Mouse (Mus musculus): Measurements from ENCODE around the gene Srp9.

Gene Srp9

DNA sequence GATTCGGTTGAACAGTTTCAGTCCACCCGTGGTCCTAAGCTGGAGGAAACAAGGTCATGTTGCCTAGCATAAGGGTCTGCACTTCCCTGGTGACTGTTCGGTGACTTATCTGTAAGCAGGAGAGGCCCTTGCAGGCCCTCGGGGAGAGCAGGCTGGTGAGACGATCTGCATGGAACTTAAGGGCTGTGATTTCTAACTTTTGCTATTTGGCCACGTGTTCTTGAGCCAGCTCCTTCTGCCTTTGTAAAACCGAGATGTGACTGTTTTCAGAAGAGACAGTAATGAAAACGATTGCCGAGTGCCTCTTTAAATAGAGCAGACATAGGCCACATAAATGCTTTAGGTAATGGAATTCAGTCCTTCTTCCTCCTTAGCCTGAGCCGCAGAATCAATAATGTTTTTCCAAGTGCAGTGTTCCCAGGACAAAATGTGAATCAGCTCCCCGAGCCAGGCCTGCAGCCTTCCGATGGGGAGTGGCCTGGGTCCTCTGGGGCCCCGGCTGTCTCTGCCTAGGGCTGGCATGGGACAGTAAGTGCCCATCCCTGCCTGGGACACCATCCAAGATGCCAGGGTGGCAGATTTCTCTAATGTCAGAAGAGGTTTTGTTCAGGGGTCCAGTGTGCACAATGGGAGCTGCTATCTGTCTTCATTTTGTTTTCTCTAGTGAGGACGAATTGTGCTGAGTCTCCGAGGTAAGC is 34.8 kb upstream of the Srp9 start:
- TF ChIP-seq CTCF (conservative IDR thresholded peaks at IDR 0.05; ENCODE audit: low read length), result no peak
- no peak for TF ChIP-seq NANOG (IDR thresholded peaks at IDR 0.05; ENCODE audit: borderline replicate concordance, low read length)
- no peak for TF ChIP-seq POU5F1 (IDR thresholded peaks at IDR 0.05; ENCODE audit: borderline replicate concordance, low read length)
- no peaks in the 10 kb centered on the region for H3K36me3 ChIP-seq (ENCODE audit: insufficient read depth, low read length)
- peak overlapping the region; percentile 35 for H3K4me3 ChIP-seq (replicated peaks; ENCODE audit: low read length)
- 0 out of 2 replicates have a peak, but pooled peaks cover 4% of the 10 kb centered on the region for H3K27me3 ChIP-seq (ENCODE audit: insufficient read depth, low read length)
- H3K4me1 ChIP-seq (replicated peaks; ENCODE audit: low read depth, low read length), result peaks cover 85% of the 10 kb centered on the region
- no peaks in the 10 kb centered on the region for H3K9me3 ChIP-seq (ENCODE audit: low read length)

DNA sequence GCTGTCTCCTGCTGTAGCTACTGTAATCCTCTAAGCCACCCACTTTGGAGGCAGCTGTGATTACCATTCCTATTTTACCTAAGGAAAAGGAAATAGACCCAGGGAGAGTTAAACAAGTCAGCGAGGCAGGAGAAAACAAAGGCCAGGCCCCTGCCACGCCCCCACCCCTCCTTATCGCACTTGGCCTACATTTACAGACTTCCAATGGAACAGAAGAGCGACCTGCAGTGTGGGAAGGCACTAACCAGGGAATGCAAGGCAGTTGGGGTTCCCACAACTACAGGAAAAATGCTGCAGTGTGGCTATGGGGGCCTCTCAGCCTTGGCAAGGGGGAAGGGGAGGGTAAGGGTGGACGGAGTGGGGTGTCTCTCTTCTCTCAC is 34.2 kb upstream of the Srp9 start:
- Histone ChIP-seq H3K9me3 (ENCODE audit: low read length) (no peaks in the 10 kb centered on the region), H3K4me1 (replicated peaks; ENCODE audit: low read depth, low read length) (peaks cover 88% of the 10 kb centered on the region), H3K36me3 (ENCODE audit: insufficient read depth, low read length) (no peaks in the 10 kb centered on the region), H3K27me3 (ENCODE audit: insufficient read depth, low read length) (0 out of 2 replicates have a peak, but pooled peaks cover 4% of the 10 kb centered on the region), H3K4me3 (replicated peaks; ENCODE audit: low read length) (peak overlapping the region; percentile 35; the same call in 1 of the 2 replicates)
- no peak for TF ChIP-seq POU5F1 (IDR thresholded peaks at IDR 0.05; ENCODE audit: borderline replicate concordance, low read length)
- TF ChIP-seq CTCF (conservative IDR thresholded peaks at IDR 0.05; ENCODE audit: low read length), result no peak
- TF ChIP-seq NANOG (IDR thresholded peaks at IDR 0.05; ENCODE audit: borderline replicate concordance, low read length), result no peak

DNA sequence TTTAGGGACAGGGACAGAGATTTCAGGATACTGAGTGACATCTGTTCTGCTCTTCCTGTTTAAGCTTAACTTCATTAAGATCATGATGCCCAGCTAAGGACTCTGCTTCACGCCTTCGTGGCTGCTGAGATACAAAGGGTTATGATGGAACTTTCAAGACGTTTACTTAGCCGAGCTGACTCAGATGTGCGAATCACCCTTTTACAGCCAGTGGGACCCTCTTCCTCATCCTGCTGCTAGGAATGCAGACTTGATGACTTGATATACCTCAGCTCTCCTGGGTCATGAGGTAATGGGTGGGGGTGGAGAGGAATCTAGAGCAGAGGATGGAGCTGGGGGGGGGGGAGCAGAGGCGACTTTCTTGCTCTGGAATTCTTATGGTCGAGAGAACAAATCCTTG is 33.3 kb upstream of the Srp9 start:
- Histone ChIP-seq H3K4me1 (replicated peaks; ENCODE audit: low read depth, low read length) (peaks cover 92% of the 10 kb centered on the region), H3K27me3 (ENCODE audit: insufficient read depth, low read length) (0 out of 2 replicates have a peak, but pooled peaks cover 4% of the 10 kb centered on the region), H3K4me3 (replicated peaks; ENCODE audit: low read length) (no peak overlapping the region), H3K36me3 (ENCODE audit: insufficient read depth, low read length) (no peaks in the 10 kb centered on the region), H3K9me3 (ENCODE audit: low read length) (no peaks in the 10 kb centered on the region)
- TF ChIP-seq NANOG (IDR thresholded peaks at IDR 0.05; ENCODE audit: borderline replicate concordance, low read length) (no peak), CTCF (conservative IDR thresholded peaks at IDR 0.05; ENCODE audit: low read length) (no peak), POU5F1 (IDR thresholded peaks at IDR 0.05; ENCODE audit: borderline replicate concordance, low read length) (no peak)

DNA sequence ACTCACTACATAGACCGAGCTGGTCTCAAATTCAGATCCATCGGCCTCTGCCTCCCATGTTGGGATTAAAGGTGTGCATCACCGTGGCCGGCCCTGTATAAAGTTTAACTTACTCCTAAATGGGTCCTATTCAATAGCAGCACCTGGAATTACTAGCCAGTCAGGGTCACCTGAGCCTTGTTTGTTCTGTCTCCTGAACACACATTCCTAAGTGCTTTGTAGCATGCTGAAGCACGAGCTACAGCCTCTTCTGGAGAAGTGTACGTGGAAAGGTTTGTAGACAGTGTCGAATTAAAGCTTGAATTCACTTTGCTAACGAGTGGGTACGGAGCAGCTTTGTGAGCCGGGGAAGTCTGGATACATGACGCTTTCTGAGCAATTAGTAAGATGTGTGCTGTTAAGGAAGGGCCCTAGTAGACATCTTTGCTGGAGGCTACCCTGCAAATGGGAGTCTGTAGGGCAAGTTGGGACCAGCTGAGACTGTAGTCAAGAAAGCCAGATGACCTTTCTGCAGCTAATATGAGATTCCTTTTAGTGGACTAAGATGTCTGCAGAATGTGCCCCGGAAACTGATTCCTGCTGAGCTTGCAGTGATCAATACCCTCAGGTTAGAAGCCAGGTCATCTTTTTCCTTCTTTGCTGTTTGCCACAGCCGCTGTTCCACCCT is 32.7 kb upstream of the Srp9 start:
- Histone ChIP-seq H3K4me1 (replicated peaks; ENCODE audit: low read depth, low read length) (peaks cover 95% of the 10 kb centered on the region), H3K27me3 (ENCODE audit: insufficient read depth, low read length) (0 out of 2 replicates have a peak, but pooled peaks cover 2% of the 10 kb centered on the region), H3K9me3 (ENCODE audit: low read length) (no peaks in the 10 kb centered on the region), H3K4me3 (replicated peaks; ENCODE audit: low read length) (no peak overlapping the region), H3K36me3 (ENCODE audit: insufficient read depth, low read length) (no peaks in the 10 kb centered on the region)
- TF ChIP-seq NANOG (IDR thresholded peaks at IDR 0.05; ENCODE audit: borderline replicate concordance, low read length) (no peak), POU5F1 (IDR thresholded peaks at IDR 0.05; ENCODE audit: borderline replicate concordance, low read length) (no peak), CTCF (conservative IDR thresholded peaks at IDR 0.05; ENCODE audit: low read length) (no peak)

DNA sequence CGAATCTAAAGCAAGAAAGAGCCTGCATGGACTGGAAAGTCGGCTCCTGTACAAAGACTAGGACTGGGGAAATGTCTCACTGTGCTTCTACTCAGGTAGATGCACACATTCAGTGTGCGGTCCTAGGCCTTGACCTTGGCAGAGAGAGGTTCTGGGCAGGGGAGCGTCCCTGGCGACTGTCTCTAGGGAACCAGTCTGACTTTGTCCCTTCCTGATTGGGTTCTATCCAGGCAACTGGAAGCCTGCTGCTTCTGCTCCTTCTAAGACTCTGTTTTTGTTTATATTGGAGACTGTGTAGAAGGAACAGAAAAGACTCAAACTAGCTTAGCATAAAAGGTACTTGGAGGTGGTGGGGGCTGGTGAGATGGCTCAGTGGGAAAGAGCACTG is 32.1 kb upstream of the Srp9 start:
- Histone ChIP-seq H3K9me3 (ENCODE audit: low read length) (no peaks in the 10 kb centered on the region), H3K4me3 (replicated peaks; ENCODE audit: low read length) (no peak overlapping the region), H3K27me3 (ENCODE audit: insufficient read depth, low read length) (no peaks in the 10 kb centered on the region), H3K36me3 (ENCODE audit: insufficient read depth, low read length) (no peaks in the 10 kb centered on the region), H3K4me1 (replicated peaks; ENCODE audit: low read depth, low read length) (peaks cover 96% of the 10 kb centered on the region)
- TF ChIP-seq CTCF (conservative IDR thresholded peaks at IDR 0.05; ENCODE audit: low read length), result no peak
- no peak for TF ChIP-seq POU5F1 (IDR thresholded peaks at IDR 0.05; ENCODE audit: borderline replicate concordance, low read length)
- no peak for TF ChIP-seq NANOG (IDR thresholded peaks at IDR 0.05; ENCODE audit: borderline replicate concordance, low read length)

DNA sequence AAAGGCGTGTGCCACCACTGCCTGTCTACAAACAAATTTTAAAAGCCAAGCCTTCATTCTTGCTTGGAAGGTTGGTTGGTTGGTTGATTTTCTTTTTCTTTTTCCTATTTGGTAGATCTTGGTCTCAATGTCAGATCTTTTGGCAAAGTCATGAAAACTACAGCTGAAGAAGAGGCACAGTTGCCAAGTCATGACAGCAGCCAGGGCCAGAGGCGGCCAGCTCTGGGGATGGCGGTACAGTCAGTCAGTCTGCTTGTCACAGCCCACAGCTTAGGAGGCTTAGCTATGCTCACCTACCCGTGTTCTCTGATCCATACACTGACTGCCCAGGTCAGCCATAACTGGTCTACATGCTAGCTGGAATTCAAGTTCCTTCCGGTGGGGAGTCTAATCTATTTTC is 31.1 kb upstream of the Srp9 start:
- no peaks in the 10 kb centered on the region for H3K9me3 ChIP-seq (ENCODE audit: low read length)
- no peaks in the 10 kb centered on the region for H3K36me3 ChIP-seq (ENCODE audit: insufficient read depth, low read length)
- H3K27me3 ChIP-seq (ENCODE audit: insufficient read depth, low read length), result no peaks in the 10 kb centered on the region
- no peak overlapping the region for H3K4me3 ChIP-seq (replicated peaks; ENCODE audit: low read length)
- TF ChIP-seq CTCF (conservative IDR thresholded peaks at IDR 0.05; ENCODE audit: low read length) (no peak), POU5F1 (IDR thresholded peaks at IDR 0.05; ENCODE audit: borderline replicate concordance, low read length) (no peak), NANOG (IDR thresholded peaks at IDR 0.05; ENCODE audit: borderline replicate concordance, low read length) (no peak)
- peaks cover 92% of the 10 kb centered on the region for H3K4me1 ChIP-seq (replicated peaks; ENCODE audit: low read depth, low read length)

DNA sequence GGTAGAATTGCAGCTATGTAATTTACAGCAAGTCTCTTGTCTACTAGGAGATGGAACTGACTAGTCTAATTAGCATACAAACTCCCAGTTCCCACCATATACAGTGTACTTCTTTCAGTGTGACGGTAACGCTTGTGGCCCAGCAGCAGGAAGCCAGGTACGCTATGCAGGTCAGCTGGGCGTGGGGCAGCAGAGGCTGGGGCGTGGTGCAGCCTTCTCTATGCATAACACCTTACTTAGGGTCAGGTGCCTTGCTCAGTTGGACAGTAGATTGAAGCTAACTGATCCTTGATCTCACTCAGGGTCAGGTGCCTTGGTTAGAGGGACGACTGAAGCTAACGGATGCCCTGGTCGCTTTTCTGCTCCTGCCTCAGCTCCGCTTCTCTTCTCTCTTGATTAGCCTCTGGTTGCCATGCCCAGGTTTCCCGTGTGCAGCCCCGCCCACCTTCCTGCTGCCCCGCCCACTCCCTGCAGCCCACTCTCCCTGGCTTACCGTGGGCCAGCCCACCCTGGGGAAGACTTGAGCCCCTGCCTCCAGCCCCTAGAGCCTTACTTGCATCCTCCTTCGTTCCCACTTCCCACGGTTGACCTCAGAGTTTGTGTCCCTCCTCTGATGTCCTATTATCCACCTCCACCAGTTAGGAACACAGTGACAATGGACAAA is 29.9 kb upstream of the Srp9 start:
- H3K4me3 ChIP-seq (replicated peaks; ENCODE audit: low read length), result peak overlapping the region; percentile 59
- H3K27me3 ChIP-seq (ENCODE audit: insufficient read depth, low read length), result no peaks in the 10 kb centered on the region
- no peak; the same call in 1 of the 2 replicates for TF ChIP-seq POU5F1 (IDR thresholded peaks at IDR 0.05; ENCODE audit: borderline replicate concordance, low read length)
- TF ChIP-seq NANOG (IDR thresholded peaks at IDR 0.05; ENCODE audit: borderline replicate concordance, low read length), result no peak
- TF ChIP-seq CTCF (conservative IDR thresholded peaks at IDR 0.05; ENCODE audit: low read length), result no peak
- H3K4me1 ChIP-seq (replicated peaks; ENCODE audit: low read depth, low read length), result peaks cover 92% of the 10 kb centered on the region
- no peaks in the 10 kb centered on the region for H3K36me3 ChIP-seq (ENCODE audit: insufficient read depth, low read length)
- H3K9me3 ChIP-seq (ENCODE audit: low read length), result no peaks in the 10 kb centered on the region

DNA sequence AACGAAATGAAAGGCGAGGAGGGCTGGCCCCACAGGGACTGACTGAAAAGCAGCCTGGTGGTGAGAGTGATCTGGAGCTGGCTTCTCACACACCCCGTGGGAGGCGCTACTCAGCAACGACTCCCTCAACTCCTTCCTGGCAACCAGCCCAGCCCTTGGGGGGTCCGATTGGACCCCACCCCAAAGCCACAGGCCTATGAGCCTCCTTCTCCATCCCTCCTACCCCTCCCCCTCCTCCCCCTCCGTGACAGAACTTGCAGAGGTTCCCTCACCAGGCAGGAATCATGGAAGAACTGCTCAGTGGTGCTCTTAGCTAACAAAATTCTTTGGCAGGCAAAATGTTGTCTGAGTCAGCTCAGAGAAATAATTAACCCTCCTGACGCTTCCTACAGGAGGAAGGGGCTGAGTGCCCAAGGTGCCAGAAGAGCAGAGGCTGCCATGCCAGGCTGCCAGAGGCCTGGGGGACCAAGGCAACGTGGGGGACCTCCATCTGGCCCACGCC is 29.2 kb upstream of the Srp9 start:
- TF ChIP-seq POU5F1 (IDR thresholded peaks at IDR 0.05; ENCODE audit: borderline replicate concordance, low read length) (no peak), NANOG (IDR thresholded peaks at IDR 0.05; ENCODE audit: borderline replicate concordance, low read length) (no peak; the same call in 1 of the 2 replicates), CTCF (conservative IDR thresholded peaks at IDR 0.05; ENCODE audit: low read length) (no peak)
- Histone ChIP-seq H3K36me3 (ENCODE audit: insufficient read depth, low read length) (no peaks in the 10 kb centered on the region), H3K9me3 (ENCODE audit: low read length) (no peaks in the 10 kb centered on the region), H3K27me3 (ENCODE audit: insufficient read depth, low read length) (no peaks in the 10 kb centered on the region), H3K4me1 (replicated peaks; ENCODE audit: low read depth, low read length) (peaks cover 92% of the 10 kb centered on the region), H3K4me3 (replicated peaks; ENCODE audit: low read length) (peak overlapping the region; percentile 59)
